Mouse (Mus musculus) left cerebral cortex, adult 9 months (tissue): ENCODE measurements around the gene Chka.
A peak's percentile ranks its signal among the peaks of the same experiment; 100 is the strongest.

Experiments used
- DNase-seq, 2 experiments: peaks; one replicate each; pipeline ENCODE4 v3.0.0; 2022; ENCODE audit warnings: low spot score in 2 of 2

Chka gene

GRCm38 (mm10) chr19:3851502-3851962 lies at the start of gene Chka:
TSS of gene Chka (plus strand) at chr19:3851773.
- DNase-seq: peak; percentile 95 to 99

GRCm38 (mm10) chr19:3805526-3805925 lies 46.0 kb upstream of the Chka start:
- no peak for DNase-seq

- DNase-seq: no peak
Observed at GRCm38 (mm10) chr19:3810536-3811233, 40.9 kb upstream of the Chka start.

GRCm38 (mm10) chr19:3814461-3814860 lies 37.1 kb upstream of the Chka start:
- DNase-seq: no peak

GRCm38 (mm10) chr19:3815824-3816223 lies 35.7 kb upstream of the Chka start:
- DNase-seq: no peak

GRCm38 (mm10) chr19:3819080-3819479 lies 32.5 kb upstream of the Chka start:
- DNase-seq: no peak

- no peak for DNase-seq
Observed at GRCm38 (mm10) chr19:3819899-3820444, 31.6 kb upstream of the Chka start.

GRCm38 (mm10) chr19:3825044-3825443 lies 26.5 kb upstream of the Chka start:
- DNase-seq: no peak

- DNase-seq: no peak
Observed at GRCm38 (mm10) chr19:3829863-3830262, 21.7 kb upstream of the Chka start.

- DNase-seq: no peak
Observed at GRCm38 (mm10) chr19:3831716-3832115, 19.9 kb upstream of the Chka start.

- no peak for DNase-seq
Observed at GRCm38 (mm10) chr19:3832851-3833353, 18.7 kb upstream of the Chka start.

- no peak for DNase-seq
Observed at GRCm38 (mm10) chr19:3834301-3834700, 17.3 kb upstream of the Chka start.

GRCm38 (mm10) chr19:3836791-3837190 lies 14.8 kb upstream of the Chka start:
- DNase-seq: no peak

GRCm38 (mm10) chr19:3838931-3839330 lies 12.6 kb upstream of the Chka start:
- DNase-seq: no peak

GRCm38 (mm10) chr19:3839686-3840085 lies 11.9 kb upstream of the Chka start:
- no peak for DNase-seq

GRCm38 (mm10) chr19:3840214-3840651 lies 11.3 kb upstream of the Chka start:
- no peak for DNase-seq

GRCm38 (mm10) chr19:3840685-3841084 lies 10.9 kb upstream of the Chka start:
- DNase-seq: no peak

- no peak for DNase-seq
Observed at GRCm38 (mm10) chr19:3842359-3843148, 9.0 kb upstream of the Chka start.

- no peak for DNase-seq
Observed at GRCm38 (mm10) chr19:3843629-3844028, 7.9 kb upstream of the Chka start.

- no peak for DNase-seq
Observed at GRCm38 (mm10) chr19:3844836-3845235, 6.7 kb upstream of the Chka start.

GRCm38 (mm10) chr19:3845339-3845738 lies 6.2 kb upstream of the Chka start:
- no peak for DNase-seq

GRCm38 (mm10) chr19:3845803-3846406 lies 5.7 kb upstream of the Chka start:
- DNase-seq: no peak
